Mouse (Mus musculus) kidney, postnatal 10 days (tissue): ENCODE measurements around the gene Acsl5.

Experiments
- DNase-seq: peaks from one replicate; pipeline ENCODE4 v3.0.0; 2021; ENCODE audit warnings: mixed read lengths

The Acsl5 gene

GRCm38 (mm10) chr19:55290621-55291270, 39.0 kb downstream of the Acsl5 start:
- DNase-seq = no peak

DNA sequence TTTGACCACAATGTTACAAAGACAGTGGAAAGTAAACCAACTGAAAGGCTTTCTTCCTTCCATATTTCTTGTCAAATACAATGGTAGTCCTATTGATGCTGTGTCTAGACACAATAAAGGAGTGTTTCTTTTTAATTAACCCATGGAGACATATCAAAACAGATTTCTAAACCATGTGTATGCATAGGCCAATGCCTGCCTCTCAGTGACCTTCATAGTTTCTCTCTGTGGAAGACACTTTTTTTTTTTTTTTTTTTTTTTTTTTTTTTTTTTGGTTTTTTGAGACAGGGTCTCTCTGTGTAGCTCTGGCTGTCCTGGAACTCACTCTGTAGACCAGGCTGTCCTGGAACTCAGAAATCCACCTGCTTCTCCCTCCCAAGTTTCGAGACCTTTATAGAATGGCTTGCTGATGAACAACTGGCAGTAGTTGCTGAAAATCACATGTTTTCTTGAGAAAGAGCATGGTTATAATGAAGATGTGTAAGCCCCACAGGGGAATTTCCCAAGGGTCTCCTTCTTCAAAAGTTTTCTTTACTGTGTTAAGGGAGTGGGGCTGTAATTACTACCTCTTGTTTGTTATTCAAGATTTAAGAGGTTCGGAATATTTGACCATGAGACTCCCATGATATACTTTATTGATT, 40.6 kb downstream of the Acsl5 start:
- no peak for DNase-seq

- DNase-seq = no peak
These were observed 41.4 kb downstream of the Acsl5 start for GRCm38 (mm10) chr19:55293175-55293574.

DNA sequence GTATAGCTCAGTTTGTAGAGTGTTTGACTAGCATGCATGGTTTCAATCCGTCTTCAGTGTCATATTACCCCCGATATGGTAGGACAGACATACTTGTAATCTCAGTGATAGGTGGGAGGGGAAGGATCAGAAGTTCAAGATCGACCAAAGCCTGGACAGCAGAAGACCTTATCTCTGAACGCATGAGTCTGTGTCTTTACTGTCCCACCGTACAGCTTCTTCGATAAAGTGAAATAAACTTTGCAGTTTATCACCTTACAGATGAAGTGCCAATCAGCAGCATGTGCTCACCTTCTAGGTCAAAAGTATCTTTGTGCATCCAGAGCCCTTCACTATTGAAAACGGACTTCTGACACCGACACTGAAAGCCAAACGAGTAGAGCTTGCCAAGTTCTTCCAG, 43.3 kb downstream of the Acsl5 start:
- no peak for DNase-seq

- no peak for DNase-seq
These were observed 43.8 kb downstream of the Acsl5 start for GRCm38 (mm10) chr19:55295556-55295955.

GRCm38 (mm10) chr19:55296301-55296700, 44.6 kb downstream of the Acsl5 start:
- no peak for DNase-seq

DNA sequence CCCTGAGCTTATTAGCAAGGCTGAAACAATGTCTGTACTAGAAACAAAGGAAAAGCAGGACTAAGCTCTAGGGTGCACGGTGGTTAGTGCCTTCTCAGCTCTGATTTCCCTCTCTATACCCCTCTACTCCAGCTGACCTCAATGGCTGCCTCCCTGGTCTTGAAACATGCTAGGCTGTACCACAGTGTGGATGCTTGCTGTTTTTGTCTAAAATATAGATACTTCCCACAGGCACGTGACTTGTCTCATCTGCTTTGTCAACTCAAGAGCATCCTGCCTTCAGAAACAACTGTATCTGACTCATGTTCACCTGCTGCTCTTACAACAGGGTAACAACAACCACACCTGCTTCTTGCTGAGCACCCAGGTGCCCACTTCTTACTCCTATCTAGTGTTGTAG, 45.8 kb downstream of the Acsl5 start:
- DNase-seq = no peak

GRCm38 (mm10) chr19:55297961-55298360, 46.2 kb downstream of the Acsl5 start:
- DNase-seq = no peak

- no peak for DNase-seq
These were observed 47.6 kb downstream of the Acsl5 start for GRCm38 (mm10) chr19:55299378-55299777.

GRCm38 (mm10) chr19:55300525-55300924, 48.8 kb downstream of the Acsl5 start:
- DNase-seq = no peak

DNA sequence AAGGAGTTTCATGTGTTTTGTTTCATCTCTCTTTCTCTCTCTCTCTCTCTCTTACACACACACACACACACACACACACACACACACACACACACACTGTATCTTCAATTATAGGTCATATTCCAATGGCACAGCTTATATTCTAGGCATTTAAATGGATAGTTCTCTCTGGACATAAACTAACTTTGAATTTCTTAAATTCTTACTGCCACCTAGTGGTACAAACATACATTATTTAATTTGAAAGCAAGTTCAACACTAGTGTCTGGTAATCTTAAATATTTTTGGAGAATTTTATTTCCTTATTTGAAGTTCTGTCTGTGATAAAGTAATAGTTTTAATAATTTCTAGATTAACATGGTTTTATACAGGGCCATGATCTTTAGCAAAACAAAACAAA, 53.3 kb downstream of the Acsl5 start:
- DNase-seq = no peak

- no peak for DNase-seq
These were observed 60.1 kb downstream of the Acsl5 start for GRCm38 (mm10) chr19:55311874-55312273.

GRCm38 (mm10) chr19:55313649-55314048, 61.9 kb downstream of the Acsl5 start:
- no peak for DNase-seq

GRCm38 (mm10) chr19:55315452-55316108, 63.8 kb downstream of the Acsl5 start, which contains the start of gene Zdhhc6:
Gene Zdhhc6, minus strand, starts transcription at chr19:55316032.
- DNase-seq = peak; percentile 92

- peak; percentile 93 for DNase-seq
These were observed 64.5 kb downstream of the Acsl5 start, which contains the start of gene Vti1a for GRCm38 (mm10) chr19:55316109-55316714. Gene Vti1a, plus strand, starts transcription at chr19:55316295.

DNA sequence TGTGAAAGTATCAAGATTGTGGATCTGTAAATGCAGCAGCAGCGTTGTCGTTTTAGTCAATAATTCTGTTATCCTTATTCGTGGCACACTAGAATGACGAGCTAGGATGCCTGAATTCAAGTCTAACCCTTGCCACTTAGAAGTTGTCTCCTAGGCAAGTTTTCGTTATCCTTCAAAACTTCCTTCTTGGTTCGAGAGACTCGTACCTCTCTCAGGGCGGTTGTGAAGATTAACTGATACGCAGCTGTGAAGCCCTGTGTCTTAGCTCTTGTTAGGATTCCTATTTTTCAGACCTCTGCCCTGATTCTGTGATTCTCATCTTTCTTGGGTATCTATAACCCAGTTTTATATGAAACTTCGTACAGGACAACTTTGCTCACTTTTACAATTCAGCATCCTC, 65.2 kb downstream of the Acsl5 start:
- DNase-seq = no peak

- no peak for DNase-seq
These were observed 67.3 kb downstream of the Acsl5 start for GRCm38 (mm10) chr19:55319036-55319435.

- peak; percentile 34 for DNase-seq
These were observed 67.8 kb downstream of the Acsl5 start for GRCm38 (mm10) chr19:55319521-55319920.

GRCm38 (mm10) chr19:55322604-55323003, 70.9 kb downstream of the Acsl5 start:
- DNase-seq = no peak

DNA sequence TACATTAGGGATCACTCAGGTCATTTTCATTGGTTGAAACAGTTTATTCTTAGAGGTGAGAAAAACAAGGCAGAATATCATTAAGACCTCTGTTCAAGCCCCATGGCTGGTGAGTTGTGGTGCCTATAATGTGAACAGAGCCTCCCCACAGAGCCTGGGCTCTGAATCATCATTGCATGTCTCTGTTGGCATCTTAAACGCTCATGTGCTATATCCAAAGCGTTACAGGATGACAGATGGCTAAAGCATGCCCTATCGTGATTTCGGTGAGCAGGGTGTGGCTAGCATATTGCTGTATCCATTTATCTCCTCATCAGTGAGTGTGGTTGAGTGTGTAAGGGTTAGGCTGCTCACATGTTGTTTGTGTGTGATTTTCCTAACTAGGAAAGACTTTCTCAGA, 75.8 kb downstream of the Acsl5 start:
- no peak for DNase-seq

GRCm38 (mm10) chr19:55331776-55332175, 80.0 kb downstream of the Acsl5 start:
- no peak for DNase-seq

DNA sequence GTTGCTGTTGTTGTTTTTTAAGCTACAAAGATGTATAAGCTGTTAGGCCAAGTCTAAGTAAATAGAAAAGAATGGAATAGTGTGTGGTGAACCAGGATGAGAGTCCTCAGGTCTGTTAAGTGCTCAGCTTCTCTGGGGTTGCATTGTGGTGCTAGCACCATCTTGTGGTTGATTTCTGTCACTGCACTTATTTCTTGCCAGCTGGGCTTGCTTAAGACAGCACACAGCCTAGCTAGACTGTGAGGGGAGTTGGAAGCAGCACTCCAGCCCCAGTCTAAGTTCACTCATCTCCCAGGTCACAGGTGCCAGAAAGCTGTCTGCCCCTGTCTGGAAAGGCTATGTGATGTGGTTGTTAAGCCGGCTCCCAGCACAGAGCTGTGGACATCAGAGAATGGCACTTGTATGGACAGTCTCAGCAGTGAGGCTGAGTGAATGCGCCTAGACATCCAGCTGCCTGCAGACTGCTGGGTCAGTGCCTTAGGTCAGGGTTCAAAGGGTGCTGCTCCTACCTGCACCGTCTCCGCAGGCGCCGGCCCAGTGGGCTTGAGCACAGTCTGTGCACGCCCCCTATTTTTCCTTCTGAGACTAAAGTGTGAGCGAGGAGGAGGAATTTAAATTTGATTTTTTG, 81.0 kb downstream of the Acsl5 start:
- peak; percentile 71 for DNase-seq

DNA sequence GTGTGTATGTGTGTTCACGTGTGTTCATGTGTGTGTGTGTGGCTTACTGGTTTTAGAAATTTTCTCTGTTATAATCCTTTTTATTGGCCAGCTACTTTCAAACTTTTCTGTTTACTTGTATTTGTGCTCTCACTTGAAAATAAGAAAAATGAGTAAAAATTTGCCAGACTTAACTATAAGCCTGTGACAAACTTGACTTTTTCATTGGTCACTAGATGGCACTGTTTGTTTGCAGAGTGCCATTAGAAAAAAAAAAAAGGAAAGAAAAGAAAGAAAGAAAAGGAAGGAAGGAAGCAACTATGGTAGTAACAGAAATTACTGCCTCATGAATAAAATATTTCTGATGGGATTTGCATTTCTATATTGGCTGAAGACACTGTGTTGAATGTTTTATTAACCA, 84.1 kb downstream of the Acsl5 start:
- no peak for DNase-seq
